Mouse (Mus musculus): ENCODE measurements at regions not wholly inside any gene's neighbourhood (a gene's known extent, or its start where the extent isn't known, plus 50 kb on each side); places are given as distances from the start of the nearest gene placed in this dataset.

- DNase-seq = no peak
Measured at GRCm38 (mm10) chr3:119958799-119959467, 174.7 kb upstream of the Ptbp2 start.

- peak; percentile 78 to 82 for DNase-seq
Measured at GRCm38 (mm10) chr3:119957529-119957928, 173.3 kb upstream of the Ptbp2 start.

DNA sequence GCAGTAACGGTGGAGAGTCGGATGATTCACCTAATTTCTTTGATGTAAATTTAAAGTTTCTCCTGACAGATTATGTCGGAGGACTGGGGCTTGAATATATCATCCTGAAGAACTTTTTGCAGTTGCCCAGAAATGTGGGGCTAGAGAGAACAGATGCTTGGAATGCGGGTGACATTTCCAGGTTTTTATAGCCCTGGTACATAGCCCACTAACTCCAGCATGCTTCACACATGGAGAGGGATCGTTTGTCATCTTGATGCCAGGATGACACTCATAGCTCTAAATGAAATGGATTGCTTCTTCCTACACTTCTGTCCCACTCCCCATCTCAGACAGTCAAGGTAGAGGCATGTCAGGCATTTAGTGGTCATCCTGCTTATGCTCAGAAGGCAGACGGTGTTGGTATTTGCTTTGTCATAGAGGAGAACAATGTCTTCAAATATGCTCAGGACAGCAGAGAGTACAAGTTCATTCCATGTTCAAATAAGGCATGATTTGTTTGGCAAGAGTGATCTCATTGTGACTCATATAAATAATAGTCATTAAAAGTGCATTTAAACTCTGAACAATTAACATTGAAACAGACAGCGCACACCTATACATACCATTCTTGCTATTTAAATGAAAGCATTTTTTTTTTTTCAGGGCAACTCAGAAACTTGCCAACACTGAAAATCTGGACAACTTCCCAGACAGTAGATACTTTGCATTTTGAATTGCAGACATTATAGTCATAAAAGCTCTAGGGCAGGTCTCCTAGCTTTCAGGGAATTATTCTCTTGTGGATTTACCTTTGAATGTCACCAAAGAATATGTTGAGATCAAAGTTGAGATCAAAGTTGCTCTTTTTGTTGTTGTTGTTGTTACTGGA lies 171.7 kb upstream of the Ptbp2 start:
- DNase-seq = peak in 1 of 2 experiments; percentile 17

DNA sequence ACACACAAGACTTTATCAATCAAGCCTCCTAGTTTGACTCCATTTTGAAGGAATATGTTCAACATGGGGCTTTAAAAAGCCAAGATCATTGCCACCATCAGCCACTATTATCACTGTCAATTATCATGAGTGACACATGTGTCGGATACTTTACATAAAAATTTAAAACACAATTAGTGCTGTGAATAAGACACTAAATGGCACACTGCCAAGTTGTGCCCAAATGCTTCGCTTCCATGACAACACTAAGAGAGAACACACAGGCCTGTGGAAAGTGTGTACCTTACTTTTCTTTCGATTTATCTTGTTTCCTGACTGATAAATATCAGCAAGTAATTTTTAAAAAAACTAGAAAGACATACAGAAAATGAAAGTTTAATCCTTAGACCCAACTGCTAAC lies 166.5 kb upstream of the Ptbp2 start:
- DNase-seq = no peak

DNA sequence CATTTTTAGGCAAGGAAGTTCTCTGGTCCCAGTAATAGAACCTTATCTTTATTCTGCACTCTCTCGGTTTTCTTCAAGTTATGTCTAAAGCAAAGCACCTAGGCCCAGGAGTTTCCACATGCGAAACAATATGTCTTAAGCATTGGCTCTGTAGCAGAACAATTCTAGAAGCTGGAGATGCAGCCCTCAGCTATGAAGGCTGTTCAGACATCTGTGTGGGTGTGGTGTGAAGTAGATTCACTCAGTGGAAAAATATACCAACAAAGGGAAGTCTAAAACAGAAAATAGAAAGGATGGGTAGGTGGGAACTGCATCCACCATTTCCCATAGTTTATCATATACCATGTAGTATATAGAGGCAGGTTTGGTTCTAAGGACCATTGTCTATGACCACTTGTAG lies 165.8 kb upstream of the Ptbp2 start:
- no peak for DNase-seq

GRCm38 (mm10) chr3:119949620-119950019 lies 165.4 kb upstream of the Ptbp2 start:
- peak; percentile 44 to 57 for DNase-seq

DNA sequence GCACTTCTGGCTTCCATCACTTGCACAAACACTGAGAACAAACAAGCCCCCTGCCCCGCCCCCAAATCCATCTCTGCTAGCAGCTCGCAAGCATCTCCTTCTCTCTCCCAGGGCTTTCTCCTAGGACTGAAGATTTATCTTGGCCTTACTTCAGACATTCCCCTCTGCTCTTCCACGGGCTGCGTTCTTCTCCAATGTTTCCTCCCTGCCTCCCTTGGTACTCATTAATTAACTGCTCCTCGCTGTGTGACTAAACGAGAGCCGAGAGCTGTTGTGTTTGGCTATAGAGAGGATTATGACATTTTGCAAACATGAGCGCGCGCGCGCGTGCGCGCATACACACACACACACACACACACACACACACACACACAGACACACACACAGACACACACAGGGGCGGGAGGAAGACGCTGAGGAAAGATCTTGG lies 164.8 kb upstream of the Ptbp2 start:
- DNase-seq = peak; percentile 53 to 54

DNA sequence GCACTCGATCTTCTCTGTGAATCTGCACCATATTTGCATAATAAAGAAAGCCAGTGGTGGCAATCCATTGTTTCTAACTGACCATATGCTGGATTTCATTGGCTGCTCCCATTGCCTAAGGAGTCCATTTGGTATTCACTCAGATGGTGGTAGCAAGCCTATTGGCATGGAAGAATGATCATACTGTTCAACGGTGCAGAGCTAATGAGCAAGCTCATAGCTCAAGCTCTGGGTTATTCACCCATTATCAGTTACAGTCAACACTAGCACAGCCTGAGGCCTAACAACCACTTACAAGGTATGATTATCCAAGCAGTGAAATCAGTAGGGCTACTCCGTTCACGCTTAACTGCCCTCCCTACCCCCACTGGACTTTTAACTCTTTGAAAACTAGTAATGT lies 162.9 kb upstream of the Ptbp2 start:
- DNase-seq = peak in 1 of 2 experiments; percentile 29

DNA sequence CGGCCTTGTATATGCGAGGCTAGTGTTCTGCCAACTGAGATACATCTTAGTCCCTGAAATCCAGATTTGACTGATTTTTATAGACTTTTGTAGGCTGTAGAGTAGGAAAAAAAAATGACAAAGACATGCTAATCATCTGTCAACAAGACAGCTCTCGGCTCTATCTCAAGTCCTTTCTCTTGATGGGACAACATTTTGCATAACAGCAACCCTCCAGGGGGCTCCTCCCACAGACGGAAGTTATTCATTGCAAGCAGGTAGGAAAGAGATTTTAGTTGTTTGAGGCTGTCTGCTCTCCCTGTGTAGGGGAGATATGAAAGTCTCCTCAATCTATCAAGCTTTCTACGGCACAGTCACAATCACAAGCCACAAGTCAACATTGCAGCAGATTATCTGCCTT lies 159.8 kb upstream of the Ptbp2 start:
- no peak for DNase-seq

- DNase-seq = no peak
Measured at GRCm38 (mm10) chr3:119939091-119939490, 154.8 kb upstream of the Ptbp2 start.

DNA sequence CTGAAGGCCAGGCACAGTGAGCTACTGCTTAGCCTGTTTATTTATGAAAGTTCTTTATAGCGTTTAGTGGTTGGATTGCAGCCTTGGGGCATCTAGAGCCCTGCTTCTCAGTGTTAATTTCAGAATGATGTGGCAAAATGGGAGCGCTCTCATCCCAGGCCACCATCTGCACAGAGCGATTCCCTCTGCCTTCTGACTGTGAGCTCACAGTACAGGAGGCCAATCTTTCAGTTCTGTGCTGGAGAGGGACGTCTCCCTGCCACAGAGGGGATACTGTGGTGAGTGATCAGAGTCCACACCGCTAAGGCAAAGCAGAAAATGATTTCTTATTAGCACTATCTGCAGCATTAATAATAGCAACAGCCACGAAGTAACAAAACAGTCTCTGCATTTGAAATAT lies 154.2 kb upstream of the Ptbp2 start:
- DNase-seq = no peak

- no peak for DNase-seq
Measured at GRCm38 (mm10) chr3:119936526-119936925, 152.3 kb upstream of the Ptbp2 start.

DNA sequence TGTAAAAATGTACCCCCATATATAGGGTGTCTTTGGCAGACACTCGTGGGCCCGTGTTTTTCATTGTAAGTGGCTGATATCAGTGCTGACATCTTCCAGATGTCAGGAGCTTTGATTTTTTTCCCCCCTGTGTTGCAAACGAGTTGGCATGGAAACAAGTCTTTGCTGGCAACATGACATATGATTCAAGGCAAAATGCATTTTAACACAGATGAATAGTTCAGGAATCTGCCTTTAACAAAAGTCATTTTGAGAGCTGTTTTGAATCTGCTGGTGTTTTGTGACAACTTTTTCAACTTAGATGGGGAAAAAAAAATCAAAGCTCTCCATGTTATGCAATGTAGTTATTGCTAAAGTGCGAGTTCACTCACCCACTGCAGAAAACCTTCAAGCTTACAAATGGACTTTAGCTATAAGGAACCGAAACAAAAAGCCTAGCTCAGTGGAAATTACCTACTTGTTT lies 148.8 kb upstream of the Ptbp2 start:
- peak; percentile 50 to 51 for DNase-seq

DNA sequence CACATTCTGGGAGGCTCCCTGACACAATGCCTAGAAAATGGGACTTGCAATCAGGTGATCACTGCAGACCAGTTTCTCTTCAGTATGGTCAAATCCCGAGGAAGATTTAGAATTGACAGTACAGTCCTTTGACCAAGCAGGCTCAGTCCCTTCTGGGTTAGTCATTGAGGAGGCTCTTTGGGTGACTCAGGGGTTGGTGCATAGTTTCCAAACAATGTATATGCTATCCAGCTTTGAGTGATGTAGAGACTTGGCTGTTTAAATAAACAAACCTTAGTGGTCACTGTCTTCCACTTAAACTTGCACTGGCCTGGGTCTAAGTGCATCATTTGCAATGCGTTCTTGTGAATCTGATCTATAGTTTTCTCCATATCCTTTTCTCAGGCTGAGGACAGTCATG lies 144.0 kb upstream of the Ptbp2 start:
- no peak for DNase-seq

GRCm38 (mm10) chr3:119919501-119920141 lies 135.4 kb upstream of the Ptbp2 start:
- no peak for DNase-seq

- DNase-seq = no peak
Measured at GRCm38 (mm10) chr3:119915984-119916865, 132.0 kb upstream of the Ptbp2 start.

- no peak for DNase-seq
Measured at GRCm38 (mm10) chr3:119911532-119911931, 127.3 kb upstream of the Ptbp2 start.

- DNase-seq = no peak
Measured at GRCm38 (mm10) chr3:119904244-119904643, 120.0 kb upstream of the Ptbp2 start.

DNA sequence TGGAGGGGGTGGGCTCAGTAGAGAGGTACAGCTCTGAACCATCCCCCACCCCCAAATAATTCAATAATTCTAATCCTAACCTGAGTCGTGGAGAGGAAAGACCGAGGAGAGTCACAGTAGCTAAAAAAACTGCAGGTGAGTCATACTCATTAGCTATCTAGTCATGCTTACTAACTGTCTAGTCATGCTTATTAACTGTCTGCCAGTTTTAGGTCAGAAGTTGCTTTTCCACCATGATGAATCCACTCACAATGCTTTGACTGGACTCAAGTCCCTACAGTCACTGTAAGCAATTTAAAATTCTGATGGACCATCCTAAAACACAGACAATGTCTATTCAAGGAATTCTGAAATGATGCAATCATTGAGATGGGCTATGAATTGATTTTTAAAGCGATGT lies 110.9 kb upstream of the Ptbp2 start:
- DNase-seq = no peak

DNA sequence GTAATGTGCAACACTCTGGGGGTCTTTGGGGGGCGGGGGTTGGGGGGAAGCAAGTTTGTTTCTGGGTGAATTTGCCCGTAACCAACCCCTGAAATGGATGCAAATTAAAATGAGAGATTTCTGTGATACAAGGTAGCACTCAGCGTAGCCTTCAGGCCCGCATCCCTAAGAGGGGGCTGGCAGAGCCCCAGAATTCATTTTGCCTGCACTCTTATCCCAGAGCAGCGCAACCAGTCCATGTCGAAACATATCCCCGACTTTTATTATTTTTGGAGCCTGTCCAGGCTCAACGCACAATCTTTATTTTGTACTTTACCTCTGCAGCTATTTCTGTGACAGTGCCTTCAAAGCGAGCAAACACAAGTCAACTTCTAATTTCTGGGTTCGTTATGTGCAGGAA lies 109.8 kb upstream of the Ptbp2 start:
- DNase-seq = peak; percentile 42 to 50

GRCm38 (mm10) chr3:119893165-119893910 lies 109.1 kb upstream of the Ptbp2 start:
- peak; percentile 58 to 65 for DNase-seq

Data from cerebellum, postnatal 10 days (tissue).